Mouse (Mus musculus) ES-E14 (cell line): Measurements from ENCODE around the gene Fkbp6. TPM values are rescaled to one million over a fixed set of nuclear protein-coding genes. Genes with fewer than 3 reads are reported as not detected.
A peak's percentile ranks its signal among the peaks of the same experiment; 100 is the strongest.

Experiments
- DNase-seq: peaks from one replicate; pipeline ENCODE4 v3.0.0-alpha.2; 2013; ENCODE audit warnings: low read depth, low spot score
- H3K27ac ChIP-seq: 2 replicates; pipeline ENCODE4 v1.5.1; 2012; ENCODE audit warnings: low read depth, mild to moderate bottlenecking, low read length, moderate library complexity, mixed read lengths; ENCODE audit not compliant: poor library complexity, insufficient read depth, severe bottlenecking
- H3K36me3 ChIP-seq: 2 replicates; pipeline ENCODE4 v1.6.1; 2012; ENCODE audit warnings: mild to moderate bottlenecking, low read length, moderate library complexity, mixed read lengths; ENCODE audit not compliant: control insufficient read depth, poor library complexity, insufficient read depth, severe bottlenecking
- H3K4me1 ChIP-seq, 2 experiments: fragments of 150-350 bp in 1 of 2; sonication (generic) in 1 of 2; 2 replicates each; pipeline ENCODE4 v1.6.1; 2012; ENCODE audit warnings: low read length in 2 of 2, mild to moderate bottlenecking in 1 of 2, mixed read lengths in 1 of 2; ENCODE audit not compliant: control insufficient read depth in 2 of 2, insufficient read depth in 2 of 2, poor library complexity in 1 of 2
- H3K4me3 ChIP-seq, 2 experiments: fragments of 150-350 bp in 1 of 2; sonication (generic) in 1 of 2; 2 replicates each; pipeline ENCODE4 v1.5.1; 2012; ENCODE audit warnings: low read length in 2 of 2, low read depth in 1 of 2, mild to moderate bottlenecking in 1 of 2, mixed read lengths in 1 of 2; ENCODE audit not compliant: insufficient read depth in 1 of 2, poor library complexity in 1 of 2, severe bottlenecking in 1 of 2
- H3K9ac ChIP-seq: 2 replicates; pipeline ENCODE4 v1.6.1; 2012; ENCODE audit warnings: low read depth, mild to moderate bottlenecking, low read length, mixed read lengths; ENCODE audit not compliant: poor library complexity, insufficient read depth, severe bottlenecking
- H3K9me3 ChIP-seq: fragments of 150-350 bp; sonication (generic); 2 replicates; pipeline ENCODE4 v1.6.1; 2012; ENCODE audit warnings: low read depth, mild to moderate bottlenecking, low read length; ENCODE audit not compliant: control insufficient read depth, insufficient read depth
- CHD2 ChIP-seq: IDR thresholded peaks from 2 replicates; pipeline ENCODE4 v1.6.1; 2014; ENCODE audit warnings: mild to moderate bottlenecking, low read depth, low read length, inconsistent platforms
- HCFC1 ChIP-seq: IDR thresholded peaks from 2 replicates; pipeline ENCODE4 v1.6.1; 2012; ENCODE audit warnings: low read length, inconsistent platforms, borderline replicate concordance; ENCODE audit not compliant: insufficient read depth
- MAFK ChIP-seq: IDR thresholded peaks from 2 replicates; pipeline ENCODE4 v1.6.1; 2014; ENCODE audit warnings: mild to moderate bottlenecking, low read depth, low read length, inconsistent platforms; ENCODE audit not compliant: insufficient read depth
- ZC3H11A ChIP-seq: IDR thresholded peaks from 2 replicates; pipeline ENCODE4 v1.6.1; 2012; ENCODE audit warnings: low read depth, mild to moderate bottlenecking, inconsistent platforms, low read length, borderline replicate concordance
- ZNF384 ChIP-seq: IDR thresholded peaks from 2 replicates; pipeline ENCODE4 v1.6.1; 2012; ENCODE audit warnings: low read depth, low read length, inconsistent platforms
- in situ Hi-C, 2 experiments: fragments of 600-800 bp; cut with MboI; formaldehyde crosslinking; loops; one replicate each; pipeline ENCODE4 v1.15.1; 2025; ENCODE audit warnings: low sequenced_read_pairs in 2 of 2, inconsistent platforms in 1 of 2; ENCODE audit not compliant: unreplicated experiment in 2 of 2
- total RNA-seq: library from RNA; depleted of rRNA; stranded (reverse); fragments of 300-350 nt; gene quantifications from 2 replicates; pipeline ENCODE4 v1.2.3, GENCODE M21; 2012

Gene Fkbp6
- total RNA-seq, 1 experiment = 20.1 TPM

DNA sequence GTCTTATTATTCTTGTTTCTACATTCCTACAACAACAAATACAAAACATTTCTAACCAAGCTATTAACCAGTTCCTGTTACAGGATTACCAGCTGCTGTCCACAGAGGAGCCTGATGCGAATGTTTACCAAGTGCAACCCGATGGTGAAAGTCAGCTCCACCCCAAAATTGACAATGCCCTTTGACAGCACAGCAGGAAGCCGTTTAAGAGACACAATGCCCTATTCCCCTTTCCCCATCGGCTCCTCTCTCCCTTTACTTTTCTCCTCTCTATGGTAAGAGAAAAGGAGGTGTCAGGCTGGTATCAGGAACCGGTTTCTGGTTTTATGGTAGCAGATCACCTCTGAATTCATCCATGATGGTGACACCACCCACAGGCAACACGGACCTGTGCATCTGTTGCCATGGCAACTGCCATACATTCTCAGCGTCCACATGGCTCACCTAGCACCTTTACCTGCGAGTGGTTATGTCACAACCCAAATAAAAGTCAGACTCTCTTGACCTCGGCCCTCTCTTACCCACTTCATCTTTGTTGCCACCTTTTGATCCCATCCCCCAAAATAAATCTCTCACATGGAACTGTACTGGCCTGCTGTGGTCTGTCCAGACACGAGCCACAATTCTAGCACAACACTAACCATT is 43.4 kb downstream of the Fkbp6 start:
- no peak for TF ChIP-seq CHD2
- H3K27ac ChIP-seq = no peak overlapping the region
- in situ Hi-C loops = no loop called here

DNA sequence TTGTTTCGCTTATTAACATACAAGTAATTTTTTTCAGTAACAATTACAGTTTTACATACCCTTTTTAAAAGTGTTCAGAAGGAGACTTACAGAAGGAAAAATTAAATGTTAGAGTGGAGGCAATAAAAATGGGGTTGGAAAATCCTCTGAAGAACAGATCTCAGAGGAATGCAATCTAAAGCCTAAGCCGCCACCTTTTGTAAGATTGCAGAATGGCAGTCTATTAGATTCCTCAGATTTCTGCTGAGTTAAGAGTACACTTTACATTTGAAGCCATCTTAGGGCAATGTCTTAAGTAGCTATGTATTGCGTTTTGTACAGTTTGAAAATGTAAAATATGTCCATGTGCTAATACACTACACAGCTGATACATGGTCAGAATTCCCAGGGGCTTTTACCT is 47.4 kb downstream of the Fkbp6 start:
- no peak overlapping the region for H3K27ac ChIP-seq
- in situ Hi-C loops = no loop called here
- H3K4me1 ChIP-seq = 0 out of 4 replicates have a peak, but pooled peaks cover 0 to 4% of the 10 kb centered on the region in 2 experiments
- TF ChIP-seq ZC3H11A (no peak), ZNF384 (no peak), HCFC1 (no peak), MAFK (no peak)
- no peak overlapping the region for H3K4me3 ChIP-seq
- H3K9ac ChIP-seq = no peak overlapping the region
- no peak for DNase-seq
- H3K9me3 ChIP-seq = no peaks in the 10 kb centered on the region
- no peaks in the 10 kb centered on the region for H3K36me3 ChIP-seq

More for the DNA sequence above, 43.4 kb downstream of the Fkbp6 start:
- Histone ChIP-seq H3K4me1 (0 out of 4 replicates have a peak, but pooled peaks cover 0 to 4% of the 10 kb centered on the region in 2 experiments), H3K36me3 (no peaks in the 10 kb centered on the region), H3K9me3 (no peaks in the 10 kb centered on the region), H3K4me3 (no peak overlapping the region), H3K9ac (no peak overlapping the region)
- DNase-seq = peak; percentile 47

DNA sequence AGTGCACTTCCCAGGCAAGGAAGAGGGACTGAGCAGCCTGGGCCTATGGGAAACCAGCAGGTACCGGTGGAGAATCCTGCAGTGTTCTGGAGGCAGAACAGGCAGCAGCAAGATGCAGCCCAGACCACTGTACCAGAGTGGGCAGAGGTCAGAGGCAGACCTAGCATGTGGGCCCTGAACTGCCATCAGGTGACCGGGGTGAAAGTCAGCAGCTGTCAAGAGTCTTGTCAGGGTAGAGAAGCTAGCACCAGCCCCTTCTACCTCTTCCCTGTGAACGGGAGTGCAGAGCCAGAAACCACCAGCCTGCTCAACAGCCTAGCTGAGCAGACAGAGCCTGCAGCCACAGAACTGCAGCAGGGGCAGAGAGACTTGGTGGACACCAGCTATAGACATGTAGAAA is 47.9 kb downstream of the Fkbp6 start:
- Histone ChIP-seq H3K9me3 (no peaks in the 10 kb centered on the region), H3K4me1 (0 out of 4 replicates have a peak, but pooled peaks cover 0 to 4% of the 10 kb centered on the region in 2 experiments), H3K36me3 (no peaks in the 10 kb centered on the region), H3K9ac (no peak overlapping the region), H3K4me3 (no peak overlapping the region), H3K27ac (no peak overlapping the region)
- in situ Hi-C loops = no loop called here
- TF ChIP-seq ZNF384 (no peak), ZC3H11A (no peak), HCFC1 (no peak), CHD2 (no peak), MAFK (no peak)
- DNase-seq = no peak

DNA sequence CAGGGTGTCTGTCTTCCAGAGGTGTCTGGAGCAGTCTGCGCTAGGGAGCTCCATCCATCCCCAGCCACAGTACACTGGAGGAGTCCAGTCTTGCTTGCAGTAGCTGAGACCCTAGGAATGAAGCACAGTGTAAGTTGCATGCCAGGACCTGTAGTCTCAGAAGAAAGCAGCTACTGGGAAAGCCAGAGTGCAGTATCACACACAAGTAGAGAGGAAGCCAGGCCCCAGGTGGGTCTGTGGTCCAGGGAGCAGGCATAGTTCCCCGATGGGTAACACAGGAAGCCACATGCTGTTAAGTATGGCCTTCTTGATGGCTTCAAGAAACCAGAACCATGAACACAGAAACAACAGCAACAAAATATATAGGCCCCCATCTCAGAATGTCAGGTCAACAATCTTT is 57.8 kb downstream of the Fkbp6 start:
- TF ChIP-seq HCFC1 (no peak), CHD2 (no peak), ZC3H11A (no peak), ZNF384 (no peak), MAFK (no peak)
- in situ Hi-C loops = no loop called here
- DNase-seq = no peak
- Histone ChIP-seq H3K9ac (no peak overlapping the region), H3K4me3 (no peak overlapping the region), H3K9me3 (no peaks in the 10 kb centered on the region), H3K4me1 (0 out of 4 replicates have a peak, but pooled peaks cover 0 to 2% of the 10 kb centered on the region in 2 experiments), H3K36me3 (no peaks in the 10 kb centered on the region), H3K27ac (no peak overlapping the region)

DNA sequence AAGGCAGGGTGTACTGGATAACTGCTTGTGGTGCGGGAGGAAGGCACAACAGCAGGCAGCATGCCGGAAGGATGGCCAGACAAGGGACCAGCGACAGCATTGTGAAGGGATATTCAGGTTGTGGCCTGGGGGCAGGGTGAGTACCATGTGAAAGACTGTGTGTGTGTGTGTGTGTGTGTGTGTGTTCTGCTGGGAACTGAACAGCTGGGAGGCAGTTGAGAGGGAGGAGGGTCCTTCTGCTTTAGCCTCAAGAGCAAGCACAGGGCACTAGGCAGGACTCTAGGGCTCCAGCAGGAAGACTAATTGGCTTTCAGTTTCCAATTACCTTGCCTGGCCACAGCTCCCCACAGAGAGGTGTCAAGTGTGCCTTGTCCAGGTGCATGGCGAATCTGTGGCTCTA is 58.7 kb downstream of the Fkbp6 start:
- Histone ChIP-seq H3K4me3 (no peak overlapping the region), H3K4me1 (0 out of 4 replicates have a peak, but pooled peaks cover 0 to 2% of the 10 kb centered on the region in 2 experiments), H3K9me3 (no peaks in the 10 kb centered on the region), H3K36me3 (no peaks in the 10 kb centered on the region), H3K9ac (no peak overlapping the region), H3K27ac (no peak overlapping the region)
- in situ Hi-C loops = no loop called here
- TF ChIP-seq MAFK (no peak), HCFC1 (no peak), ZC3H11A (no peak), CHD2 (no peak), ZNF384 (no peak)
- no peak for DNase-seq
